Mouse (Mus musculus) lung, postnatal 4 days (tissue): Measurements from ENCODE around the gene 2310057J18Rik.
"Not testable (repeated sequence)": the region's sequence is repeated elsewhere in the genome, so short reads cannot be mapped to it uniquely, and the experiment has no call there.

Experiments
- DNase-seq, 2 experiments: peaks; one replicate each; pipeline ENCODE4 v3.0.0; 2021

The 2310057J18Rik gene

DNA sequence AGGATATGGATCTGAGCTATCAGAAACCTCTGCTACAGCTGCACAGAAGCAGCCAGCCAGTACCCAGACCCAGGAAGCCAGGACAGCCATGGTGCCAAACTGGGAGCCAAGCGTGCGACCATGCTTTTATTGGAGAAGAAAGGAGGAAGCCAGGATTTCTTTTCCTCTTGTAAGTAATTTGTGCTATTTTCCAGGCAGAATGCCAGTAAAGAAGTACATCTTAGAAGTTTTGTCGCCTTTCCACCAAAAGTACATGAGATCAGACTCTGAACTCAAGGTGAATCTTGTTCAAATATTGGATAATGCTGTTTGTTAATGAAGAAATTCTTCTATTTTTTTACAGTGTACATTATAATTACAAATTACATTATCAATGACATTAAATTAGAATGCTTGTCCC is at the start of gene 2310057J18Rik:
Gene 2310057J18Rik (minus strand): TSS at position 101 of the 400 bp plus-strand sequence.
- DNase-seq, result no peak

- not testable (repeated sequence) for DNase-seq
These were observed 43.9 kb upstream of the 2310057J18Rik start for GRCm38 (mm10) chr10:29029960-29030359.

DNA sequence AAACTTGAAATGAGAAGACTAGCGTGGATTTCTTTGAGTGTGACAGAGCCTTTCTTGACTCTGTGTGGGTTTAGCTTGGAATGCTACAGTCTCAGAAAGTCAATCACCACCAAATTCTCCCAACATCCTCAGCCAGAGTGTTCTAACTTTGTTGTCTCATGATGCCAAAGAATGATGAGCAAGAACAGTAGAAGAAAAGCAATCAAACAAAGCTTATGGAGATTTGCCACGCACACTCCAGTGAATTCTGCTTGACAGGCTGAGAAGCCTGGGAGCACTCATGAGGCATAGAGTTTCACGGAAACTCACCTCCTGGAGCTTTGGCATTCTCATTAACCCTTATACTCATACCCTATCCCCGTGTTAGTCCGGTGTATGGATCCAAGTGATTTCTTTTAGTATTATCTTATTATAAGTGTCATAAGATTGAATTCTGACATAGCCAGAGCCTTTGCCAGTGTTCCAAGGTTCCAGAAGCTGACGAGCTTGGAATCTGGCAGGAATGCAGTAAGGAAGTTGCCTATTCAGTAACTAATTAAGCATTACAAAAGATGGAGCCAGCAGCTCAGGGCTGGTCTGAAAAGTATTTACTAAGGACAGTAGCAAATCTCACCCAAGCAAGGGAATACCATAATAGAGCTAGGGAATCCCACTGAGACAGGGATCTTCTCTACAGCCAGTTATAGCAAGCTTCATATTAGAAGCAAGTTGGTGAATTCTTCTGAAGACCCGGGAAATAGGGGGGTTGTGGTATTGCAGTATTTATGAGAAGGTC is 33.6 kb upstream of the 2310057J18Rik start:
- no peak for DNase-seq

GRCm38 (mm10) chr10:28997776-28998175 is 11.7 kb upstream of the 2310057J18Rik start:
- DNase-seq, result no peak

GRCm38 (mm10) chr10:28988990-28989389 is 2.9 kb upstream of the 2310057J18Rik start:
- DNase-seq, result no peak

DNA sequence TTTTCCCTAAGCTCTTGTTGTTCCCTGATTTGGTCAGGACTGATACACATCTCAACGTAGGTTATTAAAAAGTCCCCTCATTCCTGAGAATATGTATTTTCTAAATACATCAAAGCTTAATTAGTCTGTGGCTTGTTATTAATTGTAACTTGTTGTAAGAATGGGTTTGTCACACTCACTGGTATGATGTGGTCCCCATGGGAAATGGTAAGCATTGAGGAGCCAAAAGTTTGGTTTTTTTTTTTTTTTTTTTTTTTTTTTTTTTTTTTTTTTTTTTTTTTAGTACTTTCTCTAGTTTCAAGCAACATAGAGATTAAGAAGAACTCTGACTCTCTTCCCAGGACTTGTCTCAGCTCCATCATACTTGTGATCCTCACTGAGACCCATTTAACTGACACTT is 17.9 kb downstream of the 2310057J18Rik start:
- DNase-seq, result no peak

DNA sequence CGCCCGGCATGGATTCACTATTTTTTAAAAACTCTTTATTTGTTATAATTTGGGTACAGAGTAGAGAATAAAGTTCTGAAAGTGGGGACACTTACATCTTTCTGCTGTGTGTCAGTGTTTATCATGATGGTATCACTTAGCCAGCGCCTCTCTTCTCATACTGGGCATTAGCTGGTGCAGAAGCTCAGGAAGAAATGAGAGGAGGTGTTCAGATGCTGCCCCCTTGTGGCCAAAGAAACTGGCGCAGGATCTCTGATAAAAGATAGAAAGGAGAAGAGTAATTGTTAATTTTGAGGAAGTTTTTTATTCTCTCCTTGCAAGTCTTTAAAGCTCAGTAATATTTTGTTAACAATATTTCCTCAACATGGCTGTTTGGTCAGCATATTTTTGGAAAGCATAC is 31.0 kb downstream of the 2310057J18Rik start:
- peak in 1 of 2 experiments; percentile 38 for DNase-seq

GRCm38 (mm10) chr10:28954515-28954914 is 31.6 kb downstream of the 2310057J18Rik start:
- DNase-seq, result no peak
